Mouse (Mus musculus): ENCODE data around the gene Fam53b. TPM values are rescaled to one million over a fixed set of nuclear protein-coding genes. Genes with fewer than 3 reads are reported as not detected.

Gene Fam53b
- polyA plus RNA-seq, 2 experiments: 12.9 to 20.0 TPM

- Histone ChIP-seq H3K9me3 (ENCODE audit: control insufficient read depth, low read length) (no peaks in the 10 kb centered on the region), H3K4me2 (ENCODE audit: low read depth) (no peak overlapping the region), H3K4me1 (replicated peaks; ENCODE audit: control insufficient read depth in 2 of 2, insufficient read depth in 2 of 2, low read length in 1 of 2) (peaks cover 5 to 14% of the 10 kb centered on the region in 2 experiments), H3K4me3 (ENCODE audit: insufficient read depth in 1 of 2, low read depth in 2 of 2, low read length in 2 of 2) (no peak overlapping the region), H3K36me3 (replicated peaks; ENCODE audit: control insufficient read depth, insufficient read depth, low read depth) (peaks cover 37% of the 10 kb centered on the region), H3K9ac (replicated peaks) (no peak overlapping the region), H3K27me3 (ENCODE audit: control insufficient read depth, insufficient read depth, low read length) (no peaks in the 10 kb centered on the region), H3K27ac (no peak overlapping the region)
- no peak for ATAC-seq (ENCODE audit: insufficient read depth)
- no peak for TF ChIP-seq CTCF (IDR thresholded peaks at IDR 0.05; ENCODE audit: low read depth)
- no peak for TF ChIP-seq EP300 (IDR thresholded peaks at IDR 0.05; ENCODE audit: low read depth)
- no peak for DNase-seq (ENCODE audit: low read depth in 3 of 3, low spot score in 3 of 3)
- WGBS (ENCODE audit: insufficient replicate concordance): 56% methylated on average over 6 of the region's 6 CpGs
Measured at GRCm38 (mm10) chr7:132714236-132714923, 99.3 kb downstream of the Fam53b start.

GRCm38 (mm10) chr7:132713483-132714126, 100.1 kb downstream of the Fam53b start:
- ATAC-seq (ENCODE audit: insufficient read depth) (no peak), DNase-seq (ENCODE audit: low read depth in 3 of 3, low spot score in 3 of 3) (no peak)
- Histone ChIP-seq H3K4me2 (ENCODE audit: low read depth) (no peak overlapping the region), H3K27me3 (ENCODE audit: control insufficient read depth, insufficient read depth, low read length) (no peaks in the 10 kb centered on the region), H3K4me1 (replicated peaks; ENCODE audit: control insufficient read depth in 2 of 2, insufficient read depth in 2 of 2, low read length in 1 of 2) (peaks cover 5 to 12% of the 10 kb centered on the region in 2 experiments), H3K36me3 (replicated peaks; ENCODE audit: control insufficient read depth, insufficient read depth, low read depth) (peaks cover 32% of the 10 kb centered on the region), H3K9ac (replicated peaks) (no peak overlapping the region), H3K27ac (peak overlapping the region; percentile 43; the same call in 1 of the 2 replicates), H3K4me3 (ENCODE audit: insufficient read depth in 1 of 2, low read depth in 2 of 2, low read length in 2 of 2) (no peak overlapping the region), H3K9me3 (ENCODE audit: control insufficient read depth, low read length) (no peaks in the 10 kb centered on the region)
- WGBS (ENCODE audit: insufficient replicate concordance): 47% methylated on average over 8 of the region's 8 CpGs
- TF ChIP-seq CTCF (IDR thresholded peaks at IDR 0.05; ENCODE audit: low read depth): no peak
- TF ChIP-seq EP300 (IDR thresholded peaks at IDR 0.05; ENCODE audit: low read depth): no peak

- DNase-seq (ENCODE audit: low read depth in 3 of 3, low spot score in 3 of 3) (no peak), ATAC-seq (ENCODE audit: insufficient read depth) (no peak)
- Histone ChIP-seq H3K27ac (no peak overlapping the region), H3K36me3 (replicated peaks; ENCODE audit: control insufficient read depth, insufficient read depth, low read depth) (peaks cover 32% of the 10 kb centered on the region), H3K9ac (replicated peaks) (no peak overlapping the region), H3K27me3 (ENCODE audit: control insufficient read depth, insufficient read depth, low read length) (no peaks in the 10 kb centered on the region), H3K4me1 (replicated peaks; ENCODE audit: control insufficient read depth in 2 of 2, insufficient read depth in 2 of 2, low read length in 1 of 2) (peaks cover 5 to 7% of the 10 kb centered on the region in 2 experiments), H3K9me3 (ENCODE audit: control insufficient read depth, low read length) (no peaks in the 10 kb centered on the region), H3K4me2 (ENCODE audit: low read depth) (no peak overlapping the region), H3K4me3 (ENCODE audit: insufficient read depth in 1 of 2, low read depth in 2 of 2, low read length in 2 of 2) (no peak overlapping the region)
- WGBS (ENCODE audit: insufficient replicate concordance): 58% methylated on average over 7 of the region's 7 CpGs
- TF ChIP-seq EP300 (IDR thresholded peaks at IDR 0.05; ENCODE audit: low read depth) (no peak), CTCF (IDR thresholded peaks at IDR 0.05; ENCODE audit: low read depth) (no peak)
Measured at GRCm38 (mm10) chr7:132712956-132713355, 100.7 kb downstream of the Fam53b start.

- H3K27me3 ChIP-seq (ENCODE audit: control insufficient read depth, insufficient read depth, low read length): no peaks in the 10 kb centered on the region
- H3K9ac ChIP-seq (replicated peaks): no peak overlapping the region
- ATAC-seq (ENCODE audit: insufficient read depth) (no peak), DNase-seq (ENCODE audit: low read depth in 3 of 3, low spot score in 3 of 3) (no peak)
- no peak for TF ChIP-seq CTCF (IDR thresholded peaks at IDR 0.05; ENCODE audit: low read depth)
- no peak for TF ChIP-seq EP300 (IDR thresholded peaks at IDR 0.05; ENCODE audit: low read depth)
- H3K36me3 ChIP-seq (replicated peaks; ENCODE audit: control insufficient read depth, insufficient read depth, low read depth): peaks cover 32% of the 10 kb centered on the region
- no peak overlapping the region for H3K4me3 ChIP-seq (ENCODE audit: insufficient read depth in 1 of 2, low read depth in 2 of 2, low read length in 2 of 2)
- no peak overlapping the region for H3K27ac ChIP-seq
- H3K4me2 ChIP-seq (ENCODE audit: low read depth): no peak overlapping the region
- 76% methylated on average over 16 of the region's 16 CpGs for WGBS (ENCODE audit: insufficient replicate concordance)
- no peaks in the 10 kb centered on the region; a peak in 2 of 4 replicates for H3K4me1 ChIP-seq (replicated peaks; ENCODE audit: control insufficient read depth in 2 of 2, insufficient read depth in 2 of 2, low read length in 1 of 2)
- no peaks in the 10 kb centered on the region for H3K9me3 ChIP-seq (ENCODE audit: control insufficient read depth, low read length)
Measured at GRCm38 (mm10) chr7:132712044-132712708, 101.5 kb downstream of the Fam53b start.

- no peaks in the 10 kb centered on the region for H3K9me3 ChIP-seq (ENCODE audit: control insufficient read depth, low read length)
- H3K36me3 ChIP-seq (replicated peaks; ENCODE audit: control insufficient read depth, insufficient read depth, low read depth): peaks cover 32% of the 10 kb centered on the region
- no peak overlapping the region for H3K4me3 ChIP-seq (ENCODE audit: insufficient read depth in 1 of 2, low read depth in 2 of 2, low read length in 2 of 2)
- no peak overlapping the region for H3K9ac ChIP-seq (replicated peaks)
- 91% methylated on average over 9 of the region's 9 CpGs for WGBS (ENCODE audit: insufficient replicate concordance)
- no peak overlapping the region for H3K27ac ChIP-seq
- DNase-seq (ENCODE audit: low read depth in 3 of 3, low spot score in 3 of 3) (no peak), ATAC-seq (ENCODE audit: insufficient read depth) (no peak)
- no peaks in the 10 kb centered on the region; a peak in 1 of 4 replicates for H3K4me1 ChIP-seq (replicated peaks; ENCODE audit: control insufficient read depth in 2 of 2, insufficient read depth in 2 of 2, low read length in 1 of 2)
- H3K27me3 ChIP-seq (ENCODE audit: control insufficient read depth, insufficient read depth, low read length): no peaks in the 10 kb centered on the region
- no peak for TF ChIP-seq CTCF (IDR thresholded peaks at IDR 0.05; ENCODE audit: low read depth)
- no peak for TF ChIP-seq EP300 (IDR thresholded peaks at IDR 0.05; ENCODE audit: low read depth)
- no peak overlapping the region for H3K4me2 ChIP-seq (ENCODE audit: low read depth)
Measured at GRCm38 (mm10) chr7:132711579-132711978, 102.1 kb downstream of the Fam53b start.

All from liver, embryonic 14.5 days (tissue).